Mouse (Mus musculus): ENCODE measurements around the gene Cracr2a.

The Cracr2a gene

DNA sequence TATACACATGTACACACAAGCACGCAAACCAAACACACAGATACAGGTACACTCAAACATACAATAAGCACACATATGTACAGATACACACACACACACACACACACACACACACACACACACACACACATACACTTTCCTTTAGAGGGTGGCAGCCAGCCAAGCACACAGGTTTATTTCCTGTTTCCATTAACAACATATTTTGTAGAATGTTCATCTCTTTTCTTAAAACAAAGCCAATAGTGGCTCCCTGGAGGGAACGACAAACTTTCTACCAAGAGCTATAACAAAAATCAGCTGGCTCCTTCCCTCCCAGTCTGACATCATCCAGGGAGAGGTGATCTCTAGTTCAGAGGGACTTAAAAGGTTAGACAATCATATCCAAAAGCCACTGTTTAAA lies 73.7 kb downstream of the Cracr2a start:
- no peak for DNase-seq

DNA sequence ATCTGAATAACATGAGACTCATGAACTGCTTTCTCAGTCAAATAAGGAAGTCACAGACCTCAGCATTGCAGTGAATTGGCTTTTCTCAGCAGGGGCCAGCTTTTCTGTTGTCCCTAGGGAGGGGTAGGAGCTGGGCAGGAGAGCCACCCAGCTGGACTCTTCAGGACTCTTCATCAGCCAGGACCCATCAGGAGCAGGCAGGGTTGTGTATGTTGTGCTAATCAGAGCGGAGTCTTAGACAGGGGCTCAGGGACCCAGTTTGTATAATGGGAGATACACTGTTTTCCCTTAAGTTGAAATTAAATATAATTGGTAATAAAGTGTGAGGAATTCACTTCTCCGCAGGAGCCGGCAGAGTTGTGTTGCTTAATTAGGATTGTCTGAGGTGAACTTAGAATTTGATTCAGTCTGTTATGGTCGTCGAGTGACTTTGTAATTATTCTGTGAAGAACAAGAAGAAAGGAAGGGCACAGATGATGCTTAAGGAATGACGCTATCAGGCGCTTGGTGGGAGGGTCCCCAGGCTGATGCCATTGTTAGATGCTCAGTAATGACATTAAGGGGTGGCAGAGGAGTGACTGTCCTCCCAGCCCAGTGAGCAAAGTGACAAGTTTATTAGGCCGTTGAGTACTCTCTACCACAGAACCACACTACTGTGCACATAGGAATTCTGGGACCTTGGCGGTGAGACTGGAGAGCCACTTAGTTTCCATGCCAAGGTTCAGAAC lies 74.5 kb downstream of the Cracr2a start:
- DNase-seq: no peak

DNA sequence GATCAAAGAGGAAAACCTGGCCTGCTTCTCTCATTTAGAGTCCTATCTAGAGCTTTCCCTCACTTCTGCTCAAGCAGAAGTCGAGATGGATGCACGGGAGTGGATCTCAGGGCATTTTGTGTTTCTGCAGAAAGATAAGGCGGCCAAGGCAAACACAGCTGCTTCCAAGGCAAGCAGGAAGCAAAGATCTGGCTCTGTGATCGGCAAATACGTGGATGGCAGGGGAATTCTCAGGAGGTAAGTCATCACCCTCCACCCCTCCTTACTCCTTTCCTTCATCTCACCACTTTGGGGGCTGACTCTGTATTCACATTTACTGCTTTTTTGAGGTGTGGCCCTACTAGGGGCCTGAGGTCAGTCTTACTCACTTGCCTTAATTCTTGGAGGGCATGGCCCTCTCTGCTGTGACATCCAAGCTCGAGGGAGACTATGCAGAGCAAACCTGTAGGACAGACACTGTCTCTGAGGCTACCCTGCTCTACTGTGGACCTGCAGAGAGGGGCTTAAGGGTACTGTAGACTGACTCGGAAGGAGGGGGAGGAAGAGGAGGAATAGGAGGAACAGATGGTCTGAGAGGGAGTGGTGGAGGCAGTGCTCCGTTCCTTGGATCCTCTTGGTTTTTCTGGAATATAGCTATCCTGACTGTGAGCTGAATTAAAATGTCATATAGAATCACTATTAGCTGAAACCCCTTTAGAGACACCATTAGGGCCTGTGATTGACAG lies 80.1 kb downstream of the Cracr2a start:
- no peak for DNase-seq

DNA sequence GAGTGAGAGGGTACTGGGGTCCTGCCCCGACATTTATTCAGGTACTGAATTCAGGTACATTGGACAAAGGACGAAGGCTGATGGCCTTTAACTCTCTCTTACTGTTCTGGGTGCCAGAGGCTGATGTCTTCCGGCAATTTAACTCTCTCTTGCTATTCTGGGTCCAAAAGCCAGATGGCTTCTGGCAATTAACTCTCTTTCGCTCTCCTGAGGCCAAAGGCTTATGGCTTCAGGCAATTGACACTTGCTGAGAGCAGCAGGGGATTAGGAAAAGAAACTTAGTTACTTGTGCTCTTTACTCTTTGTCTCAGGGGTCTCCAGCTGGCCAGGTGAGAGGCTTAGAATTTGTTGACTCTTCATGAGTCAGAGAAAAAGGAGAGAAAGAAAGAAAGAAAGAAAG lies 94.8 kb downstream of the Cracr2a start:
- DNase-seq: no peak

DNA sequence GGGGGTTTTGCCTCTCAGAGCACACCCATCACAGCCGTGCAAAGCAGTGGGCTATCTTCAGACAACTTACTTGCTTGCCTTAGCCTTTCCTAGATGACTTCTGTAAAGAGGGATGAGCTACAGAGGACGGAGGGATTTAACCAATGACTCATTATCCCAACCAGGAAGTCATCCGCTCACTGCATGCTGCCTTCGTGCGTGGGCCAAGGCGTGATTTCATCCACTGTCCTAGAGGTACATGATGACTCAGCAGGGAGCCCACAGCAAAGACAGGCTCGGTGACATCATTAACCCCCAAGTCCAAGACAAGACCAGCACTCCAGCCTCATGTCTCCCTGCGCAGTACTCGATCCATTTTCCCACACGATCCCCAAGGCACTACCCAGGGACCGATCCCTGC lies 96.0 kb downstream of the Cracr2a start:
- no peak for DNase-seq

DNA sequence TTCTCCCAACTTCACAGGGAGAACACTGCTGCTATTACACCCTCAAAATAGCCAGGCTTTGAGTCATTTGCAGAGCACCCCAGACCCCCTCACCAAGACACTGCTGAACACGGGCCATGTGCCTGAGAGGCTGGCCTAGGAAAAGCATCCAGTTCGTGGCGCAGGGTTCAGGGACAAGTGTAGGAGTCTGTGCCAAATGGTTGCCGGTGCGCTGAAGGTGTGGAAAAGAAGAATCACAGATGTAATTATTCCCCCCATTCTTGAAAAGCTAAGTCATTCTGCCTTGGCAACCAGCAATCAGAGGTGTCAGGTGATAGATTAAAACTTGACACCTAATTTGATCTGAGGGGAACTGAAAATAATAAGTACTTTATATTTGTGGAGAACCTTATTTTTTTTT lies 98.3 kb downstream of the Cracr2a start:
- DNase-seq: no peak

DNA sequence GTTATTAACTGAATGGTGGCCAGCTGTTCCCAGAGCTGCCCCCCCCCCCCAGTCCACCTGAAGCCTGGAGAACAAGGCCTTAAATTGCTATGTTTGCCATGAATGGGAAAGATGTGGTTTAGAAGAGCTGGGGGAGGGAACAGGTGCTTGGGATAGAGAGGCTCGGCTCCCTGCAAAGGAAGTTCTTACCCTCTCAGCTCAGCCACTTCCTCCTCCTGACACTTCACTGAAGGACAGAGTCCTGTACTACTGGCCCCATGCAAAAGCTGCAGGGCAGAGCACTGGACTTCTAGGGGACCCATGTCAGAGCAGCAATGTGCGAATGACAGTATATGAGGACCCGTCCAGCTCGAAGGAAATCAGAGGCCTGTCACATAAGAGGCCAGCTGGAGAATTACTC lies 98.8 kb downstream of the Cracr2a start:
- DNase-seq: no peak

DNA sequence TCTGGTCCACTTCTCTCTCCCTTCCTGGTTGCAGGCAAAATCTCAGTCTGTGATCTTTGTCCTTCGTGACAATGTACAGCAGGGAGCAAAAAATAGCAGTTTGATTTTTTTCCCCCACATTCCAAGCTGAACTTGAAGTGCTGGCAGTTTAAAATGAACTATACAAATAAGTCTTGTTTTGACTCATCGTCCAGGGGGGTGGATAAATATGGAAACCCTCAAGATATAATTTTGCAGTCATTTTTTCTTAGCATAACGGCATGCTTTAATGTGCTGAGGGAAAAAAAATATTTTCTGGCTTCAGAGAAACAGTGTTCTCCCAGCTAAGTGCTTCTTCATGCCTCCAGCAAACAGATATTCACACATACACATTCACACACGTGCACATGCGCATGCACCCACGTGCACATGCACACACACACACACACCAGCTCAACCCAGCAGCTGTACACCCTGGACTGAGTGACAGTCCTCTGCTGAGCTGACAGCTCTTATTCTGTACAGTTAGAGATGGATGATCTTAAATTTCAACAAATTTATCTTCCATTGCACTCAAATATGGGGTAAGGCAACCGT lies 100.7 kb downstream of the Cracr2a start:
- no peak for DNase-seq

DNA sequence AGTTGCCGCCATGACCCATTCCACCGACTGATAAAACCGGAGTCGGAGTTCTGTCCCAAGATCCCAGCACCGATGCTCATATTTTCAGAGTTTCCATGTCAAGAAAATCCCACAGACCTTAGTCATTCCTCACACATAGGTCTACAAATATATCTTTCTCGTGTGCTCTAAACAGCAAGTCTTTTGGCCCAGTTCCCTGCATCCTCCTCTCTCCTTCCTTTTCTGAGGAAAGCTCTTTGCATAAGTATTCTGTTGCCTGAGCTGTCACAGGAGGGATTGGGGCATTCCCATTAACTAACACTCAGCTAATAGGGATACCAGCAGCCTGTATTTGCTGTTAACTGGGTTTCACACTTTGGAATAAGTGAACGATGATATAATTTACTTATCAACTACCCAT lies 102.1 kb downstream of the Cracr2a start:
- no peak for DNase-seq

DNA sequence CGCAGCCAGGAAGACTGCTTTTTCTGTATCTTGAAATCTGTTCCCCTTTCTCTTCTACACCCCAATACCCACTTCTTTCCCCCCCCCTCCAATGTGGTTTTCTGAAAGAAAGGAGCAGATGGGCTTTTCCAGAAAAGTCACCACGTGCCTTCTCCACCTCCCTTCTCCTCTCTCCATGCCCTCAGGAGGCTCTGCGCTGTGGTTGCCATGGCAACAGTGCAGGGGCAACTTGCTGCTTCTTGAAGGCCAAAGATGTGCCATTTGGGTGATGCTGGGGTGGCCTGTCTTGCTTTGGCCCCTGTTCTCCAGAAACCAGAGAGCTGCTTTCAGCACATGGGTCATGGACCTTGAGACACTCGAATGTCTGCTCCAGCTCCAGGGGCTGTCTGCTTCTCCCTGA lies 108.2 kb downstream of the Cracr2a start:
- DNase-seq: no peak

DNA sequence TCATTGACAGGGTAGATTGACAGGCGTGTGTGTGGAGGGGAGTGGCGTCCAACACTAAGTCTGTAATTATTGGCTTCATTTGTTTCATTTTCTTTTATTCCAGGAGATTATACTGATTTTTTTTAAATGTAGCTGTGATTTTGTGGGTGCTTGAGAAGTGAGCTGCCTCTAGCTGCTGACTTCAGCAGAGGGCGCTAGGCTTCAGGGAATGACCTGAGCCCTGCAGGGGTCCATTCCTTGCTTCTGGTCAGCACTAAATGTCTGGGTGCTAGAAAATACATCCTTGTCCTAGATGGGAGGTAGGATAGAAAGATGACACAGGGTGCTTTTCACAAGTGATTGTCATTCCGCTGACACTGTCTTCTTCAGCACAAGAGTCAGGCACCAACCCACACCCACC lies 108.9 kb downstream of the Cracr2a start:
- no peak for DNase-seq

DNA sequence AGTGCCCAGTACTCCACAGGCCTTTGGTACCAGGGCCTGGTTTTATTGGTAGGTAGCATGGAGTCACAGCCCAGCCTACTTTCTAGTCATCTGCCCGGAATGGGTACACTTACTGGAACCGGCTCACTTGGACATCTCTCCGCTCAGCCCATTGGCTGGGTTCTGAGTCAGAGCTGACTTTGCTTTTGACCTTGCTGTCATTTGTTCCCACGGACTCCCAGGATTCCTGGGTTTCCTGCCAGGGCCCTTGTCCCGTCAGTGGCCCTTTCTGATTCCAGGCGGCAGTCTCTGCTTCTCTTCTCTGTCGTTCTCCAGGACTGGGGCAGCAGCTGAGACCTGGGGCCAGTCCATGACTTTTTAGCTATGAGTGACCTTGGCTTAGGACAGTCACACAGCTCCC lies 110.9 kb downstream of the Cracr2a start:
- DNase-seq: no peak

DNA sequence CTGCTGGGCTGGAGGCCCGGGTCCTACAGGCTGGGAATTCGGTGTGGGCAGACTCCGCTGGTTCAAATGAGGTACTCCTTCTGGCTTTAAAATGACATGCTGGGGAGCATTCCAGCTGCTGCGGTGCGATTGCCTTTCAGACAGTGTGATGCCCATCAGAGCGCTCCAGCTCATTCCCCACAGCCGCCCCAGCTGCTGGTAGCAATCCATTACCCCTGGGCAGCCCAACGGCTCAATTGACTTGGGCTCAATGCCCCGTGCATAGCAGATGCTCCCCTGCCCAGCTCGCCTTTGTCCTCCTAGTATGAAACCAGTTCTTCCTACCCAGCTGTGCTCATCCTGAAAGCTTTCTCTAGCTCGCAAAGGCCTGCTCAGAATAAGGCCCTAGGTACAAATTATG lies 115.7 kb downstream of the Cracr2a start:
- no peak for DNase-seq

DNA sequence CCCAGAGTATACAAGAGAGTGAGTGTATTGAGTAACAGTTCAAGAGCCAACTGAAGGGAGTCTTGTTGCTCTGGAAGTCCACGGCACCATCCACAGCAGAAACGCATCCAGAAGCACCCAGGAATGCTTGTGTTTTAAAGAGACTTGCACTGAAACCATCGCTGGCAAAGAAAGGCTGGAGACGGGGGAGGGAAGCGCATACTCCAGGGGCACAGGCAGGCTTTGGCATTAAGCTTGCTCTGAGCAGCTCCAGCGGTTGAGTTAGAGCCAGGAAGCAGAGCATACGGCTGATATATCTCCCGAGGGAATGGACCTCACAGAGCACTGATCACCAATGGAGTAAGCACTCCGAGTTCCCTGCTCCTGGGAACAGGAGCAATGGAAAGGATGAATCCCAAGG lies 117.2 kb downstream of the Cracr2a start:
- no peak for DNase-seq

DNA sequence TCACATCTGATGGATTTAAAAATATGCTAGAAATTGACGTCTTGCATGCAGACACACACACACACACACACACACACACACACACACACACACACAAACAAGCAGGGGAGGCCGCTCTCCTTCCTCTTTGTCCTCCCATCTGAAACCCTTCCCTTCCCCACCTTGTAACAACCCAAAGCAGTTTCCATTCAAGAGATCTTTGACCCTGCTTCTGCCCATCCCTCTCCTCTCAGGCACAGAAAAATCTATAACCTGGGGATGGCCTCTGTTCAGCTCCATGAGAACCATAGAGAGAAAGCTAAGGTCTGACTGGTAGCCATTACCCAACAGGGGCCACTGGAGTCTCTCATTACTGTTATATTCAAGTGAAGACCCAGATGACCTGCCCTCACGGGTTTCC lies 117.9 kb downstream of the Cracr2a start:
- no peak for DNase-seq

DNA sequence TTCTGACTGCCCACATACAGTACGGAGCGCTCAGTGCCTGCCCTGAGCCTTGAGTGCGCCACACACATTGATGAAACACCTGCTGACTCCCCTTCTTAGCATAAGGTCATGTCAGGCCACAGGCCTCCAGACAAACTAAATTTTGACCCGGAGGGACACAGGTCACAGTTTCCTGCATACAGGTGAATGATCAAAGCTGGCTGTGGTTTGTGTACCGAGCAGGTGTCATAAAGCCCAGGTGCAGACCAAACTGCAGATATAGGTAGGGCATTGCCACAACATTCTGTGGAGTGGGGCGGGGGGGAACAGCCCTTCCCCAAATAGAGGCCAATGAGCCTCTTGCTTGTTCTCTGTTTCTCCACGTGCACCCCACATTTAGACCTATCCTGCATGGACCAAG lies 119.6 kb downstream of the Cracr2a start:
- DNase-seq: no peak

DNA sequence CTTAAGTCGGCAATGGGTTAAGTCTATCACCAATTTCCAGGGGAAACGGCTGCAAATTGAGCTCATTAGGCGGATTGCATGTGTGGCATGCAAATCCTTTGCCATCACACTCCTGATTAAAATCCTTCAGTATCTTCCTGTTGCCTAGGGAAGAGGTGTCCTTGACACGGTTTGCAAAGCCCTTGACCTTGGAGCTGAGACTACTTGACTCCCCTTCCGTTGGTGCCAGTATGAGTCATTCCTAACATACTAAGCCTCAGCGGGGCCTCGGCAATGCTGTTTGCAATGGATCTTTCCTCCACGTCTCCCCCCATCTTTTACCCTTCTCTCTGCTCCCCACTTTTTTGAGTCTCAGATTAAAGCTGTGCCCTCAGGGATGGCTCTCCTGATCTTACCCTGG lies 122.4 kb downstream of the Cracr2a start:
- DNase-seq: no peak

DNA sequence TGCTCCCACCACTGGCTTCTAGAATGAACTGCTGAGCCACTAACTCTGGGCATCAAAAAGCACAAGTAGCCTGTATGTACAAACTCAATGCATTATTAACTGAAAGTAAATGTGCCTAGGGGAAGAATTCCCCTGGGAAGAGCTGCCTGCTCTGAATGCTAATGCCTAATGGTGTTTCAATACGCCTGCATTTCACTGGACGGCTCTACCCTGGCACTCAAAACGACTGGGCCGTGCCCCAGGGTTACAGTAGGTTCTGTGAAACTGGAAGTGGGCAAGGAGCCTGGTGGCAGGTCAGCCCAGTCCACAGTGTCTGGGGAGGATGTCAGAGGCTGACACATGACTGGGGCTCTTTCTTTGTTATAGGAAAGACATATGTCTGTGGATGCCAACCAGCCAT lies 123.8 kb downstream of the Cracr2a start:
- no peak for DNase-seq

DNA sequence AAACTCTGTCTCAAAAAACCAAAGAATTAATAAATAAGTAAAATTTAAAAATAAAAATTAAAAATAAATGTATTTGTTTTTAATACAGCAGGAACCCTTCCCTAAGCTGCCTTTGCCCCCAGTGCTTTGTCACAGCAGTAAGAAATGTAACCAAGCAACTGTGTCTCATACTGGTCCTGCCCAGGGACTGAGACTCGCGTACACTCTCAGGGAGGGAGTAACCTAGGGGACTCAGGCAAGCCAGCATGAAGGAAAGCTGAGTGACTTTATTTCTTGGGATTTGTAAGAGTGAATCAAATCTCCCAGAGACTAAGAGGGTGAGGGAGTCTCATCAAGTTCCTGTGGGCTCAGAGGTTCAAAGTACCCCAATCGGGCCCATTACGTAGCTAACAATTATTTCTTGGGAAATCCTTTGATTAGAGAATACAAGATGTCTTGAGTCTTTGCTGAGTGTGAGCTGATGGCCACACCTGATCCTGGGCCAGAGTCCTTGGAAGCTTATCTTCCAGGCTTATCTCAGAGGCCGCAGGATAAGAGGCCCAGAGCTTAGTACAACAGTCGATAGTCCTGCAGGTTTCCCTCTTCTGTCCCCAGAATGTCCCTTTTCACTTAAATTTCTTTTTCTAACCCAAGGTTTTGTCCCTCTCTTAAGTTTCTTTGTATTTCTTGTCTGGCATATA lies 126.2 kb downstream of the Cracr2a start:
- DNase-seq: no peak

DNA sequence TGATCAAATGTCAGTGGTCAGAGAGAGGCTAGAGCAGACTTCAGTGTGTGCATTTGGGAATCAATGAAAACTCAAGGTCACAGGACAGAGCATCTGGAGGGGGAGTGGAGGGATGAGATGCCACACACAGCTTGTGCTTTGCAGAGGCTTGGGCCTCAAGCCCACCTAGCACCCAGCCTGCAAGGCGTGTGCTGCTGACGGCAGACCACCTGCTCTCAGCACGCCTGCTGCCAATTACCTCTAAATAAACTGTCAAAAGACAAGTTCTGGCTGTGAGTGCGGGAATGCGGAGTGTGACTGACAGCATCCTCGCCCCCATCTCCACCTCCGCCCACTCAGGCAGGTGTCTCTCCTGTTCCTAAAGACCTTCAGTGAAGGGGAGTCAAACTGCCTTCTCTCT lies 131.2 kb downstream of the Cracr2a start:
- no peak for DNase-seq

DNA sequence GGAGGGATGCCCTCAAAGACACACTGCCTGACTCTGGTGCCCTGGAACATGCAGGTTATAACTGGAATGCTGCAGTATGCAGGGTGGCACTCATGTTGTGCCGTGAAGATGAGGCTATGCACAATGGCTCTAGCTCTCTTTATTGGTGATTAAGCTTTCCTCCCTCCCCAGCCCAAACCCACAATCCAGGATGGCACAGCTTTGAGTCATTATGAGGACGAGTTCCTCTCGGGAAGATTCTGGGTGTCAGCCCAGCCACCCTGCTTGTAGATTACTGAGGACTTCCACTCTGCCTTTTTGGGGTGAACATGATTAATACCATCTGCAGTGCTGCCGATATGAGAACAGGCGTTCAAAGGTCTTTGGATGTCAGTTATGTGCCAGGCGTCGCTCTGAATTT lies 132.5 kb downstream of the Cracr2a start:
- DNase-seq: no peak

DNA sequence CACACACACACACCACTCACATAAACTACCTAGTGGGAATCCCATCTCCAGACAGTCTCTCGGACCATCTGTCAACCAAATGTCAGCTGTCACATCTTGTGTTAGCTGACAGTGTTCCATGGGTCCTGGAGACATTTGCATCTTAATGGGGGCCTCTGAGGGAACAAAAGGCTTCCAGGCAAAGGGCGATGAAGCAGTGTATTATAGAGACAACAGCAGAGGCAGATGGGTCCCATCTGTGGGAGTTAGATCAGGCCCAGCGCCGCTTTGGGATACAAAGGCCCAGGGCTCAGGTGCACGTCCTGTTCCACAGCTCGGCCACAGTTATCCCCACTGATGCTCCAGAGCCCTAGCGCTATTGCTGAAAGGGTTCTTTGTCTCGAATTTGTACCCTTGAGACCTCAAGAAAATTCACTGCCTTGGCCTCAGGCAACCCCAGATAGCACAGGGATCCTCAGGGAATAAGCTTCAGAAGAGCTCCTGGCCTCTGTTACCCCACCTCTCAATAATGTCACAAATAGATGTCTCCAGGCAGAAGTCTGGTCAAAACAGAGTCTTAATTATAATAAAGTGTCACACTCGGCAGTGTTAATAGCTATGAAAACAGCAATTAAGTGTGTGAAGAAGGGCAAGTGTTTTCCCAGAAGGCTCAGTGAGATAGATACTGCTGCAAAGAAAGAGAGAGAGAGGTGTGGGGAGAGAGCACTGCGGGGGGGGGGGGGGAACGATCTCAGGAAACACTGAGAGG lies 140.1 kb downstream of the Cracr2a start:
- no peak for DNase-seq

DNA sequence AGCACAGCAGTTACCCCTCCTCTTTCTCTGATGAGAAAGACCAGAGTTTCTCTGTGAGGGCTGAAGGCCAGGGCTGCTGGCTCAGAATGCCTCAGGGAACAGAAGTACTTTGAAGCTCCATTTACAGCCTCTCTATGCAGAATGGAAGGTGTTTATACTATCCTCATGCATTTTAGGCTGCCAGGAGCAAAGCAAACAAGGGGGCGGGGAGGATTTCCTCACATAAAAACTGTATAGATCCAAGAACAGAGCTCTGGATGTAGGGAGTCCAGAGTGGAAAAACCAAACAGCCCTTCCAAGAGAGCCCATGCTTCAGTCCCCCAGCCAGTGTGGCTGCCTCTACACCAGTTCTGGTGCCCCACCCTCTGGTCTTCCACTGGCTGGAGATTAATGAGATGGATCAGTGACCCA lies 147.1 kb downstream of the Cracr2a start:
- DNase-seq: no peak

All from kidney, adult 18-20 months (tissue).